Mouse (Mus musculus) C3H10T1/2 (cell line): ENCODE results near the gene Fbxo46. TPM values are rescaled to one million over a fixed set of nuclear protein-coding genes. Genes with fewer than 3 reads are reported as not detected.

Experiments
- polyA plus RNA-seq, 2 experiments: library from polyadenylated mRNA; unstranded; fragments of >200 nt; fragmentation: generic; extraction: Trizol; gene quantifications; one replicate each; pipeline ENCODE4 v1.2.1; 2012; ENCODE audit warnings: missing spikeins in 2 of 2

Gene Fbxo46
- polyA plus RNA-seq: 1 to 10 TPM; 3.9 to 9.2 TPM

DNA sequence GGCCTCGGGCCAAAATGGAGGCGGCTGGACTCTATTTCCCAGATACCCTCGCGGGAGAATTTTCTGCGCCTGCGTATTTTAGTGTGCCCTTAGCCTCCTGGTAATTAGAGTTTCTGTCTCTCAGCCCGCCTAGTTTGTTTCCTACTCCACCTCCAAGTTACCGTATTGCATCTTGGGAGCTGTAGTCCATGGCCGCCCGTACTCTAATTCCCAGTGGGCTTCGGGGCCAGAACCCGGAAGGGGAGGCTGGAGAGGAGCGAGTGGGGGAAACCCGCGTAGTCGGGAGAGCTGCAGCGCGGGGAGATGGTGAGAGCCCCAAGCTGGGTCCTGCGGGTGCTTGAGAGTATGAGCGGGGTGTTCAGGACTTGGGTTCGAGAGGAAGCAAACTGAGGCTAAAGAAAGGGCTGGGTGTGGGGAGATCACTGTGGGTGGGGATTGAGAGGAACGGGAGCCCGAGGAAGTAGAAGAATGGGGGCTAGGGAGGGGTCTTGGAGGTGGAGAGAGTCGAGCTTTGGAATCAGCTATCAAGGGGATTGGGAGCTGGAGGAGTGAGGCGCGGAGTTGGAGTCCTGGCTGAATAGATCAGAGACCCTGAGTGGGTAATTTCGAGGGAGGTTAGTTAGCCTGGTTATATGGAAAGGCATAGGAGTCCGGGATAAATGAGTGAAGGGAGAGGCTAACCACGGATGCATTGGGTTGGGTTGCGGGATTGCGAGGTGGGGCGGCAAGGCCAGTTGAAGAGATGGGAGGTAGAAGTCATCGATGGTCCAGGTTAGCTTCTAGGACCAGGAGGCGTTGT lies at the start of gene Fbxo46:
Gene Fbxo46 (plus strand): TSS at position 229 of the 799 bp plus-strand sequence.

DNA sequence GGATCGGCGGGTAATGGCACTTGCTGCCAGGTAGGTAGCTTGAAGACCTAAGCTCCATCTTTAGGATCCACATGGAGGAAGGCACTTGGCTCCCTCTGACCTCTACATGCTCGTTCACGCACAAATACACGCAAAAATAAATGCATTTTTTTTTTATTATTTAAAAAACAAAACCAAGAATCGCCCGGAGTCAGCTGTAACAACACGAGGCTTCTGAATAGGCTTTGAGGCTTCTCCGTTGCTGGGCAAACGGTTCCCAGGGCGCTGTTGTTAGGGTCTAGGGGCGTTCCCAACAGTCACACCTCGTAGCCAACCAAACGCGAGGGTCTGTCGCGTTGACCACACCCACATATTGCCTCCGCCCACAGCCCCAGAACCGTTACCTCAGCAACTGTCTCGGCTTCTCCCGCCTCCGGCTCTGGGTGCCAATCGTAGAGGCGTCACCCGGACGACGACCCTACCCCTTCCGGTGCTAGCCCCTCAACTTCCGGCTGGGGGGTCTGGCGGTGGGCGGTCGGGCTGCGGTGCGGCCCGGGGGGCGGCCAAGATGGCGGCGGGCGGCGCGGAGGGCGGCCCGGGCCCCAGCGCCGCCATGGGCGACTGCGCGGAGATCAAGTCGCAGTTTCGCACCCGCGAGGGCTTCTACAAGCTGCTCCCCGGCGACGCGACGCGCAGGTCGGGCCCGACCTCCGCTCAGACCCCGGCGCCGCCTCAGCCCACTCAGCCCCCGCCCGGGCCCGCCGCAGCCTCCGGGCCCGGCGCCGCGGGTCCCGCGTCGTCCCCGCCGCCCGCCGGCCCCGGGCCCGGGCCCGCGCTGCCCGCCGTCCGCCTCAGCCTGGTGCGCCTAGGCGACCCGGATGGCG lies 43.7 kb upstream of the Fbxo46 start, which contains the start of gene Dmwd:
Gene Dmwd (plus strand): TSS at position 505 of the 863 bp plus-strand sequence.

DNA sequence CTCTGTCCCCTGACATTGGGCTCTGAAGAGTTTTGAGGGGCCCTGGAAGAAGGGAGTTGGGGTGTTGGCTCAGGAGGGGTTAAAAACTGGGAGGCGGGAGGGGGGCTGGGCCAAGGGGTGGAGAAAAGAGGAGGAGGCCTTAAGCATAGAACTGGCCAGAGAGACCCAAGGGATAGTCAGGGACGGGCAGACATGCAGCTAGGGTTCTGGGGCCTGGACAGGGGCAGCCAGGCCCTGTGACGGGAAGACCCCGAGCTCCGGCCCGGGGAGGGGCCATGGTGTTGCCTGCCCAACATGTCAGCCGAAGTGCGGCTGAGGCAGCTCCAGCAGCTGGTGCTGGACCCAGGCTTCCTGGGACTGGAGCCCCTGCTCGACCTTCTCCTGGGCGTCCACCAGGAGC lies 36.0 kb upstream of the Fbxo46 start, which contains the start of gene Dmpk:
Gene Dmpk (plus strand): TSS at position 149 of the 400 bp plus-strand sequence.

DNA sequence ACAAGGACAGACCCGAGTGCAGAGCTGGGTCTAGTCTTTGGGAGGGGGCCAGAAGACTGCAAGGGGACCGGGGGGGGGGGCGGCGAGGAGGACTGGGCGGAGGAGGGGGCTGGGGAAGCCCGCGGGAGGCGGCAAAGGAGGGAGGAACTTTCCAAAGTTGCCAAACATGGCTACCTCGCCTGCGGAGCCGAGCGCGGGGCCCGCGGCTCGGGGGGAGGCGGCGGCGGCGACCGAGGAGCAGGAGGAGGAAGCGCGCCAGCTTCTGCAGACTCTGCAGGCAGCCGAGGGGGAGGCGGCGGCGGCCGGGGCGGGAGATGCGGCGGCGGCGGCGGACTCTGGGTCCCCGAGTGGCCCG lies 25.2 kb upstream of the Fbxo46 start, which contains the start of gene Six5:
Gene Six5 (plus strand): TSS at position 124 of the 355 bp plus-strand sequence.

DNA sequence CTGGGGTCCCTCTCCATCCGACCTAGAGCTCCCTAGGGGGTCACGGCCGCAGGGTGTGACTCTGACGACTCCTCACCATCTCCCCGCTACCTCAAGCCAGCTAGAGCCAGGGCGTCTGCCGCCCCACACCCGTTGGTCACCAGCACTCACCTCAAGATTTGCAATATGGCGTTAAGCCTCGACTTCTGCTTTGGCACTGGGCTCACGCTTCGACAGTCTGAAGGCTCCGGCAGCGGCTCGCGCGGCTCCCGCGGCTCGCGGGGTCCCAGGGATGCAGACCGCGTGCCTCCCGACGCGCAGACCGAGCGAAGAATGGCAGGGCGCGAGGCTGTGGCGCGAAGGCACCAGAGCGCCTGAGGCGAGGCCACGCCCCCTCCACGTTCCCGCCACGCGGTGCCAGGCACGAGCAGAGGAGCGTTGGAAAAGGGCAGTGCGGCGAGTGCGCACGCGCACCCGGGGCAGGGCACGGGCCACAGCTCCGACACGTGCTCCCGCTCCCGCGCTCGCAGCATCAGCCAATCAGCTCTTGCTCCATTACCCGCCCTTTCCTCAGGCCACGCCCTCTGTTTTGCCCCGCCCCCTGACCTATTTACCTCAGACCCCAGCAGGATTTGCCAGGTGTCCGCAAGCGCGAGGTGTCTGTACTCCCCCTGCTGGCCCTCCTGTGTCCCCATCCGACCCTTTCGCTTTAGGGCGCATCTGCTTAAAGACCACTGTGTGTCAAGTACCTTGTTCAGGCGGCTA lies 1.5 kb upstream of the Fbxo46 start, which contains the start of gene Gm4969:
Gene Gm4969 (minus strand): TSS at position 341 of the 744 bp plus-strand sequence.

DNA sequence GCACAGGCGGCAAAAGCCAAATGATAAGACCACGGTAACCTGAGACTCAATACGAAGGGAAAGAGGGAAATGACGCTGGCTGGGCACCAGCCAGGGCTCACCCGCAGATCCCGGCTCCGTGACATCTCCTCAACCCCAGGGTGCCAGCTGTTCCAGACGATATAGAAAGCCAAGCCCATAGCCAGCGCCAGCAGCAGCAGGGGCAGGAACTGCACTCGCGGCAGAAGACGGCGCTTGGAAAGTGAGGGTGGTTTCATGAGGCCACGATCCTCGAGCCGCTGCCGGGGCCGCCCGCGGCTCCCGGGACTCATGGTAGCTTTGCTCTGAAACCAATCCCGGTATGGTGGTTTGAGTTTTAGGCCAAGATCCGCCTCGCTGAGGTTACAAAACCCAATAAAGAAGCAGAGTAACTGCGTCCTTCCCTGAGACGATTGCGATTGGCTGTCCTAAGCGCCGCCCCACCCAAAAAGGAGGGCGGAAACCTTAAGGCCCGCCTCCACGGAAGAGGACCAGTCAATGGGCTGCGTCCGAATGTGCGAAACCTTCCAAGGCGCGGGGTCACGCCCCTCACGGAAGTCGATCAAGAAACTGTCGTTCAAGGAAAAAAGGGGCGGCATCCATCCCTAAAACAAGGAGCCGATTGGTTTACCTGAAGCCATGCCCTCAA lies 29.3 kb downstream of the Fbxo46 start, which contains the start of gene Qpctl:
Gene Qpctl (minus strand): TSS at position 417 of the 667 bp plus-strand sequence.

DNA sequence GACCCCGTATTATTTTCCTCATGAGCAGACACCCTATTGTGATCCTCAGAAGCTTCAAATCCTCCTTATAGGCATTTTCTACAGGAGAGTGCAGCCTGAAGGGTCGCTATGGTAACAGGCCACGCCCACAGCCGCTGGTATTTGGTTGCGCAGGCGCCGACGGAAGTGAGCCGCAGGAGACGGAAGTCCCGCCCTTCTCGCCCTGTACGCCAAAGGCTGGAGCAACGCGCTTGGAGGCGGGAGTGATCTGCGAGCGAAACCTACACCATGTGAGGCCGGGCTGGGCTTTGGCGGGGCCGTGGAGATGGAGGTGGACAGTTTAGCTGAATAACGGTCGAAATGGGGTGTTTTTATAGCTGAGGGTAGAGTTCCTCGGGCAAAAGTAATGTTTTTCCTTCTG lies 30.0 kb downstream of the Fbxo46 start, which contains the start of gene Snrpd2:
Gene Snrpd2 (plus strand): TSS at position 97 of the 400 bp plus-strand sequence.

DNA sequence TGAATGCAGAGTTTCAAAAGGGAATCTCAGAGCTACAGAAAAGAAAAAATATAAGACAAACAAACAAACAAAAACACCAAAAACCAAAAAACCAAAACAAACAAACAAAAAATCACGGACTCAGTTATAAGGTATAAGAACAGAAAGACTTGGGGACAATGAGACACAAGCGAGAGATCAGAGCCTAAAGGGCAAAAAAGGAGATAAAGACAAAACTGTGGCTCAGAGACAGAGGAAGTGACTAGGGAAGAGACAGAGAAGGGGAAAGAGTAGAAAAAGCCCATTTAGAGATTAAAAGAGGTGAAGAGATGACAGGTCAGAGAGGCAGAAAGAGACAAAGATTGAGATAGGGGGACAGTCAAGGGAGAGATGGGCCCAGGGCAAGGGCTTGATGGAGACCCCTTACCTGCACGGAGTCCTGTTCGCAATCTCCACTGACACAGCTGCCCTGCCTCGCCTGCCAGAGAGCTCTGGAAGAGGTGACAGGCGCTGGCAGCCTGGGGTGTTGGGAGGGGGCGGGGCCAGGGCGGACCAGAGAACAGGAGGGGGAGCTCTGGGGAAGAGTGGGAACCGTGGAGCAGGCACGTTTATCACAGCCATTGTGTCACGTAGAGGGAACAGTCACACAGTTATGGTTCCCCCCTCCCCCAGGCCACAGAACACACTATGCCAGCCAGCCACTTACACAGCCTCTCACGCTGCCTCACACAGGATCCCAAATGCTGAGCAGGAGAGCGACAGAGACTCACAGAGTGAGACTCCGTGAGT lies 46.2 kb downstream of the Fbxo46 start, which contains the start of gene Gipr:
Gene Gipr (minus strand): TSS at position 472 of the 768 bp plus-strand sequence.

DNA sequence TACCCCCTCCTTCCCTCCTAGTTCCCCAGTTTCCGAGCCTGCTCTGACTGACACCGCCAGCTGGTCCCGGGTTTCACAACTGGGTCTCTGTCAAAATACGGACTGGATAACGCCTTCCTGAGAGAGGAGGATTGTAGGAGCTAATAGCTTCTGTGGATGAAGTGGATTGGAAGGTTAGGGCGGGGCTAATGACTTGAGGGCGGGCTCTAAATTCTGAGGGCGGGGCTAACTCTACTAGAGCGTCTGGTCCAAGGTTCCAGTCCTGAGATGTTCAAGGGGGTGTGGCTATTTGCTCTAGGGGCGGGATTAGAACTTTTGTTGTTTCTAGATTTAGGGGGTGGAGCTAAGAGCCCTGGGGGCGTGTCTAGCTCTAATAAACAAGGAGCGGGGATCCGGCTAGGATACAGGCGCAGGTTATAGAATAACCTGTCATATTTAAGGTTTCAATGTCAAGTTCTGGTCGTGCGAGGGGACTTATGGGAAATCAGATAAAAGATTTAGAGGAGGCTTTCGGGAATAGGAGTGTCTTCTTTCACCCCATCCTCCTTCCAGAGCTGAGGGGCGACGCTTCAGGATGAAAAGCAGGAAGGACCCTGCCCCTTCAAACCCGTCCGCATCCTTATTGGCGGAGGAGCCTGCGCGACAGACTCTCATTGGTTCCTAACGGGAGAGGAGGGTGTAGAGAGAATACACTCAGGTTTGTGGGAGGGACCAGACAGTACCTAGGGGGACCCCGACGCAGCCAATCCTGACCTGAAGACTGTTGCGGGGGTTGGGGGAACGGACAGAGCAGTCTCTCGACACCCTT lies 56.3 kb downstream of the Fbxo46 start, which contains the start of gene Eml2:
Gene Eml2 (plus strand): TSS at position 714 of the 808 bp plus-strand sequence.

Other genes with a start within 250 kb of the Fbxo46 start
- under 1 TPM; 0.11 to 0.40 TPM for gene Pglyrp1, start 248.5 kb upstream of the Fbxo46 start, polyA plus RNA-seq
- gene Ccdc61, start 209.4 kb upstream of the Fbxo46 start, polyA plus RNA-seq: 10 to 100 TPM; 10.0 to 22.1 TPM
- gene Nova2, start 194.0 kb upstream of the Fbxo46 start, polyA plus RNA-seq: under 1 TPM; 0.04 to 0.15 TPM
- gene Nanos2, start 132.5 kb upstream of the Fbxo46 start, polyA plus RNA-seq: not detected
- gene Mypop, start 128.6 kb upstream of the Fbxo46 start, polyA plus RNA-seq: 10 to 100 TPM; 12.3 to 25.1 TPM
- gene Irf2bp1, start 115.8 kb upstream of the Fbxo46 start, polyA plus RNA-seq: 10 to 100 TPM; 40.5 to 48.4 TPM
- under 1 TPM; 0.04 to 0.06 TPM for gene Foxa3, start 96.3 kb upstream of the Fbxo46 start, polyA plus RNA-seq
- gene Sympk, start 95.5 kb upstream of the Fbxo46 start, polyA plus RNA-seq: 100 to 1,000 TPM in 1 of 2 experiments, 10 to 100 TPM in 1; 85.0 to 109 TPM
- under 1 TPM; 0.08 to 0.26 TPM for gene Rsph6a, start 65.2 kb upstream of the Fbxo46 start, polyA plus RNA-seq
- gene Dmwd, start 43.6 kb upstream of the Fbxo46 start, polyA plus RNA-seq: 10 to 100 TPM; 39.5 to 50.7 TPM
- 10 to 100 TPM; 23.1 to 40.3 TPM for gene Dmpk, start 36.0 kb upstream of the Fbxo46 start, polyA plus RNA-seq
- gene Six5, start 25.3 kb upstream of the Fbxo46 start, polyA plus RNA-seq: 10 to 100 TPM in 1 of 2 experiments, 1 to 10 TPM in 1; 3.1 to 18.0 TPM
- not detected for gene Gm4969, start 1.5 kb upstream of the Fbxo46 start, polyA plus RNA-seq
- gene Qpctl, start 29.4 kb downstream of the Fbxo46 start, polyA plus RNA-seq: 1 to 10 TPM; 4.7 to 6.0 TPM
- gene Snrpd2, start 29.9 kb downstream of the Fbxo46 start, polyA plus RNA-seq: 100 to 1,000 TPM; 214 to 583 TPM
- gene Gipr, start 46.3 kb downstream of the Fbxo46 start, polyA plus RNA-seq: under 1 TPM; 0.02 to 0.15 TPM
- under 1 TPM in 1 of 2 experiments, not detected in 1; 0.02 TPM for gene Eml2, start 56.6 kb downstream of the Fbxo46 start, polyA plus RNA-seq
- under 1 TPM; 0.05 to 0.14 TPM for gene Gpr4, start 92.7 kb downstream of the Fbxo46 start, polyA plus RNA-seq
- 10 to 100 TPM; 22.3 to 24.0 TPM for gene Opa3, start 108.5 kb downstream of the Fbxo46 start, polyA plus RNA-seq
- 10 to 100 TPM; 30.1 to 39.1 TPM for gene Vasp, start 152.0 kb downstream of the Fbxo46 start, polyA plus RNA-seq
- gene Ppm1n, start 160.2 kb downstream of the Fbxo46 start, polyA plus RNA-seq: not detected
- gene Rtn2, start 162.8 kb downstream of the Fbxo46 start, polyA plus RNA-seq: 1 to 10 TPM in 1 of 2 experiments, under 1 TPM in 1; 0.91 to 1.1 TPM
- gene Fosb, start 190.2 kb downstream of the Fbxo46 start, polyA plus RNA-seq: 1 to 10 TPM in 1 of 2 experiments, under 1 TPM in 1; 0.29 to 1.1 TPM
- 100 to 1,000 TPM in 1 of 2 experiments, 10 to 100 TPM in 1; 85.1 to 272 TPM for gene Ercc1, start 224.9 kb downstream of the Fbxo46 start, polyA plus RNA-seq
- 10 to 100 TPM in 1 of 2 experiments, 1 to 10 TPM in 1; 9.0 to 24.5 TPM for gene Cd3eap, start 239.6 kb downstream of the Fbxo46 start, polyA plus RNA-seq
- 1 to 10 TPM; 7.3 to 7.9 TPM for gene Ppp1r13l, start 239.9 kb downstream of the Fbxo46 start, polyA plus RNA-seq